Mouse (Mus musculus): ENCODE measurements at regions not wholly inside any gene's neighbourhood (a gene's known extent, or its start where the extent isn't known, plus 50 kb on each side); places are given as distances from the start of the nearest gene placed in this dataset.

DNA sequence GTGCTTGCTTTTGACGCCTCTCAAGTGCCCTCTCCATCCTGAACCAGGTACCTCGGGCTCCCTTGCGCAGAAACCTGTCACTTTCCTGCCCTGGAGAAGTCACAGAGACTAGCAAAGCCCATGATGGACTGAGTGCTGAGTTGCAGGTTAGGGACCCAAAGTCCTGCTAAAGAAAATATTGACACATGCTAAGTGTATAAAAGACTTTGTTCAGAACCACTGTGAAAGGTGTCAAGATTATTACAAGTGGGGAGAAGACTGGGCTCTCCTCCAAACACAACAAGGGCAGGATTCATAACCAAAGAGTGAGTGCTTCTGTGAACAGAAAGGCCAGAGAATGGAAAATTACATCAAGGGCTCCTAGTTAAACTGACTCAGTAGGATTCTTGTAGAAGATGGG lies 66.0 kb upstream of the Jade1 start:
- no peak for TF ChIP-seq CTCF (IDR thresholded peaks at IDR 0.05; ENCODE audit: low read depth)
- no peak for TF ChIP-seq EP300 (IDR thresholded peaks at IDR 0.05; ENCODE audit: low read depth)
